Mouse (Mus musculus): ENCODE results near the gene Cactin. TPM values are rescaled to one million over a fixed set of nuclear protein-coding genes. Genes with fewer than 3 reads are reported as not detected.

The Cactin gene
- polyA plus RNA-seq, 1 experiment, result 82.9 TPM

GRCm38 (mm10) chr10:81356991-81357844 lies 36.3 kb downstream of the Cactin start, which contains the start of gene Mfsd12:
Mfsd12 (plus strand) TSS chr10:81357491.
- TF ChIP-seq GATA1 (IDR thresholded peaks at IDR 0.05; ENCODE audit: low read length), result no peak

GRCm38 (mm10) chr10:81358209-81358608 lies 37.3 kb downstream of the Cactin start:
- TF ChIP-seq GATA1 (IDR thresholded peaks at IDR 0.05; ENCODE audit: low read length), result no peak

DNA sequence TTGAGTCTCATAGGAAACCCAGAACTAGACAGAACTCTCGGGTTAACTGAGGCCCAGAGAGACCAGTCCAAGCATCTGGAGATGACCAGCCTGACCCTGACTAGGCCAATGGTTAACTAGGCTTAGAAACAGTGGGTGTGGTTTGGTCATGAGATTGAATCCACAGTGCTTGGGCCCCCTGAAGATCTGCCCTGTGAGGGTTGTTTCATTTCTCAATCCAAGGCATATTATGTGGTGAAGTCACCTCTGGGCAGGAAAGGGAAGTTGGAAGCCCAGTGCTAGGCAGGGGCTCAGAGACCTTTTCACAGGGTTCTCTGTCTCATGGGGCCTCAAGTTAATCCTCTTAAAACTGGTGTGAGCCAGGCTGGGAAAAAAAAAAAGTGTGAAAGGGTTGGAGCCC lies 37.9 kb downstream of the Cactin start:
- TF ChIP-seq GATA1 (IDR thresholded peaks at IDR 0.05; ENCODE audit: low read length), result no peak

- TF ChIP-seq GATA1 (IDR thresholded peaks at IDR 0.05; ENCODE audit: low read length), result no peak
Observed at GRCm38 (mm10) chr10:81360721-81361120, 39.8 kb downstream of the Cactin start.

GRCm38 (mm10) chr10:81362336-81362949 lies 41.5 kb downstream of the Cactin start:
- no peak for TF ChIP-seq GATA1 (IDR thresholded peaks at IDR 0.05; ENCODE audit: low read length)

GRCm38 (mm10) chr10:81363436-81364346 lies 42.8 kb downstream of the Cactin start:
- TF ChIP-seq GATA1 (IDR thresholded peaks at IDR 0.05; ENCODE audit: low read length), result no peak

GRCm38 (mm10) chr10:81364666-81365065 lies 43.8 kb downstream of the Cactin start:
- TF ChIP-seq GATA1 (IDR thresholded peaks at IDR 0.05; ENCODE audit: low read length), result no peak

GRCm38 (mm10) chr10:81365073-81365472 lies 44.2 kb downstream of the Cactin start:
- TF ChIP-seq GATA1 (IDR thresholded peaks at IDR 0.05; ENCODE audit: low read length), result no peak

- TF ChIP-seq GATA1 (IDR thresholded peaks at IDR 0.05; ENCODE audit: low read length), result no peak
Observed at GRCm38 (mm10) chr10:81365672-81366476, 45.0 kb downstream of the Cactin start, which contains the start of gene 4930404N11Rik. 4930404N11Rik (minus strand) TSS chr10:81365816.

DNA sequence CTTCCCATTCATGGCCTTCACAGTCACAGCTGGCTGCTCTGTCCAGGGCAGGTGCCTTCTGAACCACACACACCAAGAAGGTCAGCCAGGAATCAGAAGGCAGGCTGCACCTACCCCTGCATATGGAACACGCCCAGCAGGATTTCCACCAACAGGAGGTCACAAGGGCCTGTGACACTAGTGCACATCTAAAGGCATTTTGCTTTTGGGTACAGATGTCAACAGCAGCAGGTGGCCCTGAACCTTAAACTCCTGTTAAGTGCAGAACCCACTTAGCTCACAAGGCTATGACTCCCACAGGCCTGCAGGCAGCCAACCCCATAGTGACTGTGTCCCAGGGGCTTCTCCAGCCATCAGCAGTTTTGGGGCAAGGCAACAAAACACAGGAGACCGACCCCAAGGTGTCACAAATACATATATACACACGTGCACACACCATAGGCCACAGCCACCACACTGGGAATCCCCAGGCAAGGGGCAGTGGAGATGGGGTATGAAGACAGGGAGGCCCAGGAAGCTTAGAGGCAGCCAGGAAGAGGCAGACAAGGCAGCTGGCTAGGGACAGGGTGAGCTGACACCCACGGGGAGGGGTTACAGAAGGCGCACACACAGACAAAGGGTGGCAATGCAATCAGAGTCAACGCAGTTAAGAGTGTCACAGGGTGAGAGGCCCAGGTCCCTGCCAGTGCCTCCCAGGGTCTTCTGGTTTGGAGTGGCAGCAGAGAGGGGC lies 45.7 kb downstream of the Cactin start:
- no peak for TF ChIP-seq GATA1 (IDR thresholded peaks at IDR 0.05; ENCODE audit: low read length)

GRCm38 (mm10) chr10:81367207-81367495 lies 46.2 kb downstream of the Cactin start:
- no peak for TF ChIP-seq GATA1 (IDR thresholded peaks at IDR 0.05; ENCODE audit: low read length)

DNA sequence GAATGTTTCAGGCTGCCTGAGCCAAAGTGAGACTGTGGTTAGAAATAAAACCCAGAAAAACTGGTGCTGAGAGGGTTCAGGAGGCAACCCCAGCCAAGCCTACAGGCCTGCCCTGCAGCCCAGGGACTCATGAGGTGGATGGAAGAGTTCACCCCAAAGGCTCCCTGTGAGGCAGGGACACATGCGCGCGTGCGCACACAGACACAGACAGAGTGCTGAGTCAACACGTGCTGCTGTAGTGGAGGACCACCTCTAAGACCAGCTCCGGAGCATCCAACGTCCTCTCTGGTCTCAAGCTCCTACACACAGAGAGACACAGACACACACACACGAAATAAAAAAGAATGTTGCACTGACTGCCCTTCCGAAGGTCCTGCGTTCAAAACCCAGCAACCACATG lies 54.4 kb downstream of the Cactin start:
- no peak for TF ChIP-seq GATA1 (IDR thresholded peaks at IDR 0.05; ENCODE audit: low read length)

Other genes with a start within 250 kb of the Cactin start
- gene Creb3l3, start 222.2 kb upstream of the Cactin start, polyA plus RNA-seq (2012), result not detected in 2 replicates
- 394 and 482 TPM in 2 replicates for gene Map2k2, start 215.2 kb upstream of the Cactin start, polyA plus RNA-seq (2012)
- gene Zbtb7a, start 185.9 kb upstream of the Cactin start, polyA plus RNA-seq (2012), result 103 and 129 TPM in 2 replicates
- gene Pias4, start 153.2 kb upstream of the Cactin start, polyA plus RNA-seq (2012), result 74.1 and 84.8 TPM in 2 replicates
- 1,558 and 2,919 TPM in 2 replicates for gene Eef2, start 144.5 kb upstream of the Cactin start, polyA plus RNA-seq (2012)
- gene Dapk3, start 138.1 kb upstream of the Cactin start, polyA plus RNA-seq (2012), result 59.3 and 79.0 TPM in 2 replicates
- gene 4930442H23Rik, start 137.3 kb upstream of the Cactin start, polyA plus RNA-seq (2012), result not detected in 2 replicates
- not detected in 2 replicates for gene Nmrk2, start 119.1 kb upstream of the Cactin start, polyA plus RNA-seq (2012)
- not detected in 2 replicates for gene Atcay, start 90.3 kb upstream of the Cactin start, polyA plus RNA-seq (2012)
- gene Zfr2, start 87.9 kb upstream of the Cactin start, polyA plus RNA-seq (2012), result 0.66 and 0.84 TPM in 2 replicates
- gene Matk, start 68.2 kb upstream of the Cactin start, polyA plus RNA-seq (2012), result not detected in 2 replicates
- 633 and 674 TPM in 2 replicates for gene Mrpl54, start 54.2 kb upstream of the Cactin start, polyA plus RNA-seq (2012)
- 111 and 135 TPM in 2 replicates for gene Apba3, start 54.1 kb upstream of the Cactin start, polyA plus RNA-seq (2012)
- gene Tjp3, start 29.5 kb upstream of the Cactin start, polyA plus RNA-seq (2012), result 1.4 TPM in 2 replicates
- gene Pip5k1c, start 28.1 kb upstream of the Cactin start, polyA plus RNA-seq (2012), result 139 and 210 TPM in 2 replicates
- gene Tbxa2r, start 7.6 kb downstream of the Cactin start, polyA plus RNA-seq (2012), result not detected in 2 replicates
- not detected in 2 replicates for gene Gipc3, start 22.2 kb downstream of the Cactin start, polyA plus RNA-seq (2012)
- gene Hmg20b, start 29.4 kb downstream of the Cactin start, polyA plus RNA-seq (2012), result 186 and 236 TPM in 2 replicates
- 38.2 and 39.2 TPM in 2 replicates for gene Mfsd12, start 36.4 kb downstream of the Cactin start, polyA plus RNA-seq (2012)
- 0.40 and 0.50 TPM in 2 replicates for gene 4930404N11Rik, start 44.7 kb downstream of the Cactin start, polyA plus RNA-seq (2012)
- 99.0 and 111 TPM in 2 replicates for gene Fzr1, start 57.4 kb downstream of the Cactin start, polyA plus RNA-seq (2012)
- gene Dohh, start 63.3 kb downstream of the Cactin start, polyA plus RNA-seq (2012), result 216 and 292 TPM in 2 replicates
- 0.22 and 0.38 TPM in 2 replicates for gene Gm48551, start 63.4 kb downstream of the Cactin start, polyA plus RNA-seq (2012)
- 7.0 and 10.7 TPM in 2 replicates for gene Gm48552, start 67.9 kb downstream of the Cactin start, polyA plus RNA-seq (2012)
- 0.68 and 0.69 TPM in 2 replicates for gene Smim24, start 71.9 kb downstream of the Cactin start, polyA plus RNA-seq (2012)
- 29.3 and 37.9 TPM in 2 replicates for gene Nfic, start 134.5 kb downstream of the Cactin start, polyA plus RNA-seq (2012)
- gene Celf5, start 161.6 kb downstream of the Cactin start, polyA plus RNA-seq (2012), result 0.05 and 0.08 TPM in 2 replicates
- gene Ncln, start 175.3 kb downstream of the Cactin start, polyA plus RNA-seq (2012), result 258 and 349 TPM in 2 replicates
- 4.1 and 6.8 TPM in 2 replicates for gene S1pr4, start 179.0 kb downstream of the Cactin start, polyA plus RNA-seq (2012)
- gene Gna15, start 203.1 kb downstream of the Cactin start, polyA plus RNA-seq (2012), result 38.8 and 47.3 TPM in 2 replicates
- gene Gna11, start 224.1 kb downstream of the Cactin start, polyA plus RNA-seq (2012), result 15.0 and 16.3 TPM in 2 replicates
- 1,803 and 2,150 TPM in 2 replicates for gene Aes, start 238.4 kb downstream of the Cactin start, polyA plus RNA-seq (2012)